Mouse (Mus musculus): Measurements from ENCODE around the gene Gpr19. TPM values are rescaled to one million over a fixed set of nuclear protein-coding genes. Genes with fewer than 3 reads are reported as not detected.

Gene Gpr19
- total RNA-seq, 2 experiments from 2014 or later: 5.5 to 5.8 TPM

GRCm38 (mm10) chr6:134896570-134897436 lies 1.6 kb downstream of the Gpr19 start:
- intact Hi-C loops (cut with DNase I; ENCODE audit: low total_unique reads): no loop called here
- no peak for DNase-seq

DNA sequence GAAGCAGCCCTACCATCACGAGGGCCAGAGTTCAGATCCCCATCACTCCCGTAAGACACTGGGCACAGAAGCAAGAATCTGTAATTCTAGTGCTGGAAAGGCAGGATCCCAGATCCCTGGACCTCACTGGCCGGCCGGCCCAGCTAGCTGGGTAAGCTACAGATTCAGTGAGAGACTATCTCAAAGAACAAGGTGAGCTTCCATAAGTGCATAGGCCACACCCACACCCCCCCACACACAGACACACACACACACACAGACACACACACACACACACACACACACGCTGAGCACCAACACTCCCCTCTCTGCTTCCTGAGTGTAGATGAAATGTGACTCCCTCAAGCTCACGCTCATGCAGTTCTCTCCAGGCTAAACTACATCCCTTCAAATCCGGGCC lies 7.9 kb downstream of the Gpr19 start:
- no peak for DNase-seq
- intact Hi-C loops (cut with DNase I; ENCODE audit: low total_unique reads): no loop called here

GRCm38 (mm10) chr6:134889763-134890162 lies 8.6 kb downstream of the Gpr19 start:
- no peak for DNase-seq
- intact Hi-C loops (cut with DNase I; ENCODE audit: low total_unique reads): no loop called here

- DNase-seq: no peak
- intact Hi-C loops (cut with DNase I; ENCODE audit: low total_unique reads): no loop called here
Measured at GRCm38 (mm10) chr6:134888563-134889017, 9.8 kb downstream of the Gpr19 start.

GRCm38 (mm10) chr6:134887711-134888449 lies 10.5 kb downstream of the Gpr19 start:
- no peak for DNase-seq
- intact Hi-C loops (cut with DNase I; ENCODE audit: low total_unique reads): no loop called here

GRCm38 (mm10) chr6:134887008-134887407 lies 11.4 kb downstream of the Gpr19 start:
- no peak for DNase-seq
- intact Hi-C loops (cut with DNase I; ENCODE audit: low total_unique reads): no loop called here

DNA sequence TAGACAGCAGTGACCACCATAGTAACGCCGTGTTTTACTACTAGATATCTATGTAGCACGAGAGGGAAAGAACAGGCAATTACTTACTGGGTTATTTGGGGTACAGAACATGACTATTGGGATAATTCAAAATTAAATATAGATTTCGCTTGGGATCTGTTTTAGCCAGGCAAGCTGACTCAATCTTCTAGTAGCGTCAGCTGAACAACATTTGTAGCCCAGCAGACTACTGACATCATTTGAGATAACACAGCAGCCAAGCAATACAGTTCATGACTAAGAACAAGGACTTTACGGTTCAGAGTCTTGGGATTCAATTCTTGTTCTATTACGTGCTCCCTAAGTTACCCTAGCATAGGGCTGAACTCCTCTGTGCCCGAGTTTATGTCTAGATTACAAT lies 11.9 kb downstream of the Gpr19 start:
- intact Hi-C loops (cut with DNase I; ENCODE audit: low total_unique reads): no loop called here
- no peak for DNase-seq

- intact Hi-C loops (cut with DNase I; ENCODE audit: low total_unique reads): no loop called here
- DNase-seq: no peak
Measured at GRCm38 (mm10) chr6:134885515-134885914, 12.9 kb downstream of the Gpr19 start.

GRCm38 (mm10) chr6:134883661-134884060 lies 14.7 kb downstream of the Gpr19 start:
- intact Hi-C loops (cut with DNase I; ENCODE audit: low total_unique reads): no loop called here

GRCm38 (mm10) chr6:134880046-134880445 lies 18.3 kb downstream of the Gpr19 start:
- intact Hi-C loops (cut with DNase I; ENCODE audit: low total_unique reads): no loop called here
- no peak for DNase-seq

More at GRCm38 (mm10) chr6:134883661-134884060, 14.7 kb downstream of the Gpr19 start:
- DNase-seq: no peak

DNA sequence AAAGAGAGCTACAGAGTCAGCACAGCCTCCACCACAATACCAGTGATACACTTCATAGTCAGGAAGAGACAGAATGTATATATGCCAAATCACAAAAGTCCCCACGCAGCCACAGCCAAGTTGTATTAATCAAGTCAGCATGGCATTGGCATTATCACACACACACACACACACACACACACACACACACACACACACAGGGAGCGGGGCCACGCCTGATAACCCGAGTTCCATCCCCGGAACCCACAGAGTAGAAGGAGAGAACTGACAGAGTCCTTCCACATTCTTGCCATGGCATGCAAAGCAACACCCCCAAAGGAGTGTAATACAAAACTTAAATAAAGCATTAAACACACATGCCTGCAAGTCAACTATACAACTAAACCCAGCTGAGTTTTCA lies 18.8 kb downstream of the Gpr19 start:
- no peak for DNase-seq
- intact Hi-C loops (cut with DNase I; ENCODE audit: low total_unique reads): no loop called here

GRCm38 (mm10) chr6:134877892-134878291 lies 20.5 kb downstream of the Gpr19 start:
- intact Hi-C loops (cut with DNase I; ENCODE audit: low total_unique reads): no loop called here
- no peak for DNase-seq

- DNase-seq: no peak
- intact Hi-C loops (cut with DNase I; ENCODE audit: low total_unique reads): no loop called here
Measured at GRCm38 (mm10) chr6:134877276-134877675, 21.1 kb downstream of the Gpr19 start.

- intact Hi-C loops (cut with DNase I; ENCODE audit: low total_unique reads): no loop called here
Measured at GRCm38 (mm10) chr6:134876795-134877194, 21.6 kb downstream of the Gpr19 start.

GRCm38 (mm10) chr6:134873018-134873417 lies 25.4 kb downstream of the Gpr19 start:
- no peak for DNase-seq
- intact Hi-C loops (cut with DNase I; ENCODE audit: low total_unique reads): loop anchor here (5.0 kb wide), 1 partner anchor 74 kb away; no protein-coding TSS in a partner anchor

More at GRCm38 (mm10) chr6:134876795-134877194, 21.6 kb downstream of the Gpr19 start:
- no peak for DNase-seq

- DNase-seq: no peak
- intact Hi-C loops (cut with DNase I; ENCODE audit: low total_unique reads): loop anchor here (5.0 kb wide), 1 partner anchor 75 kb away; no protein-coding TSS in a partner anchor
Measured at GRCm38 (mm10) chr6:134872236-134872635, 26.1 kb downstream of the Gpr19 start.

DNA sequence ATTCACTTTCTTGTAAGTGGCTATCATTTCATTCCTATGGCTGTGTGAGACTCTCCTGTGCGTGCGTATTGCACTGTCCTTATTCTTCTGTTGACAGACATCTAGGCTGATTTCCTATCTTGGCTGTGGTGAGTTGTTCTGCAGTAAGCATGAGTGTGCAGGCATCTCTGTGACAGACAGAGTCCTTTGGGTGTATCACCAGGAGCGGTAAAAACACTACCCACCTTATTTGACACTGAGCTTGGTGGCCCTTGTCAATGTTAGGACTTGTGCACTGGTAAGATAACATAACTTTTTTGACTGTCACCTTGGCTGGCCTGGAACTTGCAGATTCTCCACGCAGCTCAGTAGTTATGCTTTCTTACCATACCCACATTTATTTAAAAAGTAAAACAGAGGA lies 27.5 kb downstream of the Gpr19 start:
- DNase-seq: no peak
- intact Hi-C loops (cut with DNase I; ENCODE audit: low total_unique reads): loop anchor here (5.0 kb wide), 1 partner anchor 76 kb away; no protein-coding TSS in a partner anchor

- intact Hi-C loops (cut with DNase I; ENCODE audit: low total_unique reads): loop anchor here (5.0 kb wide), 1 partner anchor 77 kb away; no protein-coding TSS in a partner anchor
- DNase-seq: no peak
Measured at GRCm38 (mm10) chr6:134870209-134870742, 28.1 kb downstream of the Gpr19 start.

DNA sequence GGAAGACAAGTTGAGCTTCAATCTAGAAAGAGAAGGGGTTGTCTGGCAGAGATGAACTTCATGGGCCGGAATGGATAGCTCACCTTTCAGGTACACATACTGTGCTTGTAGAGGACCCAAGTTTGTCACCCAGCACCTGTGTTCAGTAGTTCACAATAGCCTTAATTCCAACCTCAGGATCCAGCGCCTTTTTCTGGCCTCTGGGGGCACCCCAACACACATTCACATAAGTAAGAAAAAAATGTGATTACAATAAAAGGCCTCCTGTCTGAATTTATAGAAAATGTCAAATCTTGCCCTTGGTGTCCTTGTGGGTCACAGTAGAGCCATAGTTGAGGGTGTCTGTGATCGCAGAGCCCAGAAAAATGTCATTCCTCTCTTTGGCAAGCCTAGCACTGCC lies 31.1 kb downstream of the Gpr19 start:
- no peak for DNase-seq
- intact Hi-C loops (cut with DNase I; ENCODE audit: low total_unique reads): no loop called here

DNA sequence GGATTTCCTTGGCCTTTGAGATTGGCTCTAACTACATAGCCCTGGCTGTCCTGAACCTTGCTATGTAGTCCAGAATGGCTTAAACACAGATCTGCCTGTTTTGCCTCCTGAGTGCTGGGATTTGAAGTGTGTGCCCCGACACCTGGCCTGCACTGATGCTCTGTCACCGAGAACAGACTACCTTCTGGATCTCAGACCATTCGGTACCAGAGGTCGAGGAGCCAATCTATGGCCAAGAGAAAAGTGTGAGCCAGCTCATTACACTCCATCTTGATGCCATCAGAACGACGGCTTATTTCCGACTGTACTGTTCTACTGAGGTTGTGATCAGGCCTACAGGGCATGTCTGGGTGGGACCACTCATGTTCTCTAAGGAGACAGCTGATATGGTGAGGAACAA lies 32.3 kb downstream of the Gpr19 start:
- DNase-seq: no peak
- intact Hi-C loops (cut with DNase I; ENCODE audit: low total_unique reads): no loop called here
